Mouse (Mus musculus) bone marrow macrophage, adult 2 months (primary cell): ENCODE data around the gene Cd200.

Source experiments
- CTCF ChIP-seq: IDR thresholded peaks from 2 replicates; pipeline ENCODE4 v1.5.1; 2012; ENCODE audit warnings: low read depth, mild to moderate bottlenecking, low read length, moderate library complexity
- POLR2A ChIP-seq: IDR thresholded peaks from 2 replicates; pipeline ENCODE4 v1.6.1; 2012; ENCODE audit warnings: mild to moderate bottlenecking, low read depth, low read length, borderline replicate concordance

DNA sequence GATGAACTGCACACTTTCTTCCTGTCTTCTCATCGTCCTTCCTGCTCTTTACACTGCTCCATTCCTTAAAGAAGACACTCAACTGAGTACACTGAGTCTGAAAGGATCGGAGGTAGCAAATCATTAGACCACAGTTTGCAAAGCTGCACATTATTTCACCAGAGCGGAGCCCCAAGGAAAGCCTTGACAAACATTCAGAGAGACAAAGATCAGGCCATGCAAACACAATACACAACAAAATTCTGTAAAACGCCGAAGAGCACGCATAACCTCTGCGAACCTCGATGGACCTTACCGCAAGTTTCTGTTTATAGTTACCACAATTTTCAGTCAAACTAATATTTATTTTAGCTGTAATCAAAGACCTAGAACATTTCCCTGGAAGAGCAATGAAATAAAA is 43.5 kb downstream of the Cd200 start:
- TF ChIP-seq CTCF (no peak), POLR2A (no peak)
